Mouse (Mus musculus) kidney, adult 2 months (tissue): ENCODE data around the gene Trip6. TPM values are rescaled to one million over a fixed set of nuclear protein-coding genes. Genes with fewer than 3 reads are reported as not detected.

Experiments
- DNase-seq: peaks from one replicate; pipeline ENCODE4 v3.0.0; 2021
- H3K27ac ChIP-seq: fragments of 200-500 bp; 2 replicates; pipeline ENCODE4 v1.5.1; 2012; ENCODE audit warnings: low read depth, low read length, control low read depth, inconsistent platforms; ENCODE audit not compliant: insufficient read depth
- H3K27me3 ChIP-seq: fragments of 200-500 bp; replicated peaks from 2 replicates; pipeline ENCODE4 v1.6.1; 2012; ENCODE audit warnings: mild to moderate bottlenecking, moderate library complexity, low read length, inconsistent platforms; ENCODE audit not compliant: control insufficient read depth, insufficient read depth
- H3K36me3 ChIP-seq: fragments of 200-500 bp; 2 replicates; pipeline ENCODE4 v1.6.1; 2012; ENCODE audit warnings: mild to moderate bottlenecking, moderate library complexity, low read length, inconsistent platforms; ENCODE audit not compliant: control insufficient read depth, insufficient read depth
- H3K4me1 ChIP-seq: fragments of 200-500 bp; 2 replicates; pipeline ENCODE4 v1.6.1; 2011; ENCODE audit warnings: low read length; ENCODE audit not compliant: control insufficient read depth, insufficient read depth
- H3K4me3 ChIP-seq: fragments of 200-500 bp; 2 replicates; pipeline ENCODE4 v1.5.1; 2011; ENCODE audit warnings: mild to moderate bottlenecking, low read depth, low read length, control low read depth; ENCODE audit not compliant: insufficient read depth
- CTCF ChIP-seq: fragments of 200-500 bp; conservative IDR thresholded peaks from 2 replicates; pipeline ENCODE4 v1.5.1; 2011; ENCODE audit warnings: low read depth, mild to moderate bottlenecking, control low read depth, low read length, moderate library complexity, mixed read lengths; ENCODE audit not compliant: insufficient read depth, insufficient read length
- POLR2A ChIP-seq: fragments of 200-500 bp; IDR thresholded peaks from one replicate; pipeline ENCODE4 v1.6.1; 2011; ENCODE audit warnings: low read depth, low read length, control low read depth
- WGBS: fragments of 180-500 bp; shearing (Covaris S2); methylation state at CpG from one replicate; pipeline ENCODE4 v1.1.7; 2018; 5-methylcytosine and 5-hydroxymethylcytosine counted together
- polyA plus RNA-seq: library from polyadenylated mRNA; depleted of rRNA; stranded (reverse); fragments of >200 nt; gene quantifications from 2 replicates; pipeline ENCODE4 v1.2.3, GENCODE M21; 2012

The Trip6 gene
- polyA plus RNA-seq, 1 experiment: 53.2 TPM

- WGBS: 81% methylated on average over 15 of the region's 15 CpGs
These were observed 22.8 kb downstream of the Trip6 start for GRCm38 (mm10) chr5:137291381-137291926.

DNA sequence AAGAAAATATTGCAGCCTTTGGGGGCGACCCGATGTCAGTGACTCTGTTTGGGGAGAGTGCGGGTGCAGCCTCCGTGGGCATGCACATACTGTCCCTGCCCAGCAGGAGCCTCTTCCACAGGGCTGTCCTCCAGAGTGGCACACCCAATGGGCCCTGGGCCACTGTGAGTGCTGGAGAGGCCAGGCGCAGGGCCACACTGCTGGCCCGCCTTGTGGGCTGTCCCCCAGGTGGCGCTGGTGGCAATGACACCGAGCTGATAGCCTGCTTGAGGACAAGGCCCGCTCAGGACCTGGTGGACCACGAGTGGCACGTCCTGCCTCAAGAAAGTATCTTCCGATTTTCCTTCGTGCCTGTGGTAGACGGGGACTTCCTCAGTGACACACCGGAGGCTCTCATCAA, 23.5 kb downstream of the Trip6 start:
- peak; percentile 69 for TF ChIP-seq CTCF
- no peak for TF ChIP-seq POLR2A
- H3K27ac ChIP-seq: no peak overlapping the region
- peak; percentile 77 for DNase-seq
- WGBS: 26% methylated on average over 15 of the region's 15 CpGs
- no peaks in the 10 kb centered on the region; the same call in 1 of the 2 replicates for H3K4me1 ChIP-seq
- H3K27me3 ChIP-seq: no peaks in the 10 kb centered on the region; the same call in 1 of the 2 replicates
- H3K4me3 ChIP-seq: no peak overlapping the region
- no peaks in the 10 kb centered on the region for H3K36me3 ChIP-seq

More at GRCm38 (mm10) chr5:137291381-137291926, 22.8 kb downstream of the Trip6 start:
- Histone ChIP-seq H3K36me3 (no peaks in the 10 kb centered on the region), H3K4me1 (no peaks in the 10 kb centered on the region; the same call in 1 of the 2 replicates), H3K27me3 (no peaks in the 10 kb centered on the region; the same call in 1 of the 2 replicates), H3K27ac (no peak overlapping the region), H3K4me3 (no peak overlapping the region)
- TF ChIP-seq CTCF (no peak), POLR2A (no peak)
- DNase-seq: no peak

DNA sequence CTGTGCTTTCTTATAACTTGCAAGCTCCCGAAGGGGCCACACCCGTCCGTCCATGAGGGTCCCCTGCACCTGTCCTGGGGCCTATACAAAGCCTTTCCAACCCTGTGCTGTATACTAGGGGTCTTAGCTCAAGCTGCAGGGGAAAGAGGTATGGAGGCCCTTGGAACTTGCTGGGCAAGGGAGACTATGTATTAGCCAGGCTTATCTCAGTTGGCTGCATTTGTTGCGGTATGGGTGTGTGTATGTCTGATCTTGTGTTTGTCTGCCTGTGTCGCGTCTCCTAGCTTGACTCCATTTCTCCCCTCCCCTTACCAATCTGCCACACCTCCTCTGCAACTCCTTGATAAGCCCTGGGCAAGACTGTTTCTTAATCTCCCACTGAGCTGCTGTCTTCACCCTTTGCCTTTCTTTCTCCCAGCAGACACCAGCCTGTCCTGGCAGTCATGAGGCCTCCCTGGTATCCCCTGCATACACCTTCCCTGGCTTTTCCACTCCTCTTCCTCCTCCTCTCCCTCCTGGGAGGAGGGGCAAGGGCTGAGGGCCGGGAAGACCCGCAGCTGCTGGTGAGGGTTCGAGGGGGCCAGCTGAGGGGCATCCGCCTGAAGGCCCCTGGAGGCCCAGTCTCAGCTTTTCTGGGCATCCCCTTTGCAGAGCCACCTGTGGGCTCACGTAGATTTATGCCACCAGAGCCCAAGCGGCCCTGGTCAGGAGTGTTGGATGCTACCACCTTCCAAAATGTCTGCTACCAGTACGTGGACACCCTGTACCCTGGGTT, 24.4 kb downstream of the Trip6 start:
- no peaks in the 10 kb centered on the region; the same call in 1 of the 2 replicates for H3K4me1 ChIP-seq
- no peak for TF ChIP-seq CTCF
- TF ChIP-seq POLR2A: no peak
- H3K36me3 ChIP-seq: no peaks in the 10 kb centered on the region
- H3K4me3 ChIP-seq: no peak overlapping the region
- WGBS: 77% methylated on average over 13 of the region's 13 CpGs
- no peak overlapping the region for H3K27ac ChIP-seq
- H3K27me3 ChIP-seq: no peaks in the 10 kb centered on the region; the same call in 1 of the 2 replicates
- no peak for DNase-seq

DNA sequence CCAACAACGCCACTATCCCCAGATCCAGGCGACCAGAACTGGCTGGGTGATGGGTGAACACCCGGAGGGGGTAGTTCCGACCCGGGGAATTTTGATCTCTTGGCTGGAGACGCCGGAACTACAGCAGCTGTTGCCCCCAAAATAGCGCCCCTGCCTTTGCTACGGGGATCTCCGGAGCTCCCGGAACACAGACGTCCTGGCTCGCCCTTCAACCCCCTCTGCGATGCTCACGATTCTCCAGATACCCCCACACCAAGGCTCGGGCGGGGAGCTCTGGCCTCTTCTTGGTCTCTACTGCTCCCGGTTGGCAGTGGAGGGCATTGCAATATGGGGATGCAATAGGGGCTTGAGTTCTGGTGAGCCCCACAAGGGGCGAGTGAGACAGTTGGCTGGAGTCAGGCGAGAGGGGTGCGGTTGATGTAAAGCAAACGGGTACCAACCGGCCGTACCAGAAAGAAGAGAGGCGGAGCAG, 25.2 kb downstream of the Trip6 start:
- no peak for DNase-seq
- Histone ChIP-seq H3K4me1 (no peaks in the 10 kb centered on the region; the same call in 1 of the 2 replicates), H3K27ac (no peak overlapping the region), H3K27me3 (no peaks in the 10 kb centered on the region; the same call in 1 of the 2 replicates), H3K36me3 (no peaks in the 10 kb centered on the region), H3K4me3 (peak overlapping the region; percentile 33)
- WGBS: 9% methylated on average over 25 of the region's 25 CpGs
- TF ChIP-seq CTCF (no peak; the same call in 1 of the 2 replicates), POLR2A (no peak)

DNA sequence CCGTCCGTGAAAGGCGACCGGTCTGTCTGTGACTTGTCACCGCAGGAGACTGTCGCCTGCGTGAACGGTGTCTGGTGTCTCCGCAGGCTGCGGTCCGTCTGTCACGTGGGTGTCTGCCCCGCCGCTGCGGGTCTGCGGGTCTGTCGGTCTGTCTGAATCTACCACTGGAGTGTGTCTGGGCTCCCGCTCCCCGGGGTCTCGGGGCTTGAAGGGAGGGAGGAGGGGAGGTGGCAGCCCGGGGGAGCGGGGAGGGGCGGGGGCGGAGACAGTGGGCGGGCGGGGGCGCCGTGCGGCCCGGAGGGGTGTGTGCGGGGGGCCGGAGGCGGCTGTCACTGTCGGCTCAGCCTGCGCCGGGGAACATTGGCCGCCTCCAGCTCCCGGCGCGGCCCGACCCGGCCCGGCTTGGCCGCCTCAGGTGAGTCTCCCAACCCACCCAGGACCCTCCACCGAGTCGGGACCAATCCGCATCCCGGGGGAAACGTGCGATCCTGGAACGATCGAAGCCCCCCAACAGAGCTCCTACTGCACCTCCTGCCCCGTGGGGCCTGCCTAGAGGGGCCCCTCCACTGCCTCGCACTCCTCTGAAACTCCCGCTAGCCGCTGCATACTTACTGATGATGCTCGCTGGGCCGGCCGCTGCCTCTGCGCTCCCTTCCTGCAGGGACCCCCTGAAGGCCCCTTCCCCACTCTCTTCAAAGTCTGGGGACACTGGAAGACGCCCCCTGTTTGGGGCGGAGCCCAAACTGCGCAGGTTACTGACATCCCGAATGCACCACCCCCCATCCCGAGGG, 26.1 kb downstream of the Trip6 start:
- Histone ChIP-seq H3K4me1 (no peaks in the 10 kb centered on the region), H3K27me3 (no peaks in the 10 kb centered on the region; the same call in 1 of the 2 replicates), H3K27ac (no peak overlapping the region), H3K4me3 (peak overlapping the region; percentile 37), H3K36me3 (no peaks in the 10 kb centered on the region)
- no peak for TF ChIP-seq POLR2A
- TF ChIP-seq CTCF: no peak
- WGBS: 1% methylated on average over 65 of the region's 65 CpGs
- DNase-seq: no peak

DNA sequence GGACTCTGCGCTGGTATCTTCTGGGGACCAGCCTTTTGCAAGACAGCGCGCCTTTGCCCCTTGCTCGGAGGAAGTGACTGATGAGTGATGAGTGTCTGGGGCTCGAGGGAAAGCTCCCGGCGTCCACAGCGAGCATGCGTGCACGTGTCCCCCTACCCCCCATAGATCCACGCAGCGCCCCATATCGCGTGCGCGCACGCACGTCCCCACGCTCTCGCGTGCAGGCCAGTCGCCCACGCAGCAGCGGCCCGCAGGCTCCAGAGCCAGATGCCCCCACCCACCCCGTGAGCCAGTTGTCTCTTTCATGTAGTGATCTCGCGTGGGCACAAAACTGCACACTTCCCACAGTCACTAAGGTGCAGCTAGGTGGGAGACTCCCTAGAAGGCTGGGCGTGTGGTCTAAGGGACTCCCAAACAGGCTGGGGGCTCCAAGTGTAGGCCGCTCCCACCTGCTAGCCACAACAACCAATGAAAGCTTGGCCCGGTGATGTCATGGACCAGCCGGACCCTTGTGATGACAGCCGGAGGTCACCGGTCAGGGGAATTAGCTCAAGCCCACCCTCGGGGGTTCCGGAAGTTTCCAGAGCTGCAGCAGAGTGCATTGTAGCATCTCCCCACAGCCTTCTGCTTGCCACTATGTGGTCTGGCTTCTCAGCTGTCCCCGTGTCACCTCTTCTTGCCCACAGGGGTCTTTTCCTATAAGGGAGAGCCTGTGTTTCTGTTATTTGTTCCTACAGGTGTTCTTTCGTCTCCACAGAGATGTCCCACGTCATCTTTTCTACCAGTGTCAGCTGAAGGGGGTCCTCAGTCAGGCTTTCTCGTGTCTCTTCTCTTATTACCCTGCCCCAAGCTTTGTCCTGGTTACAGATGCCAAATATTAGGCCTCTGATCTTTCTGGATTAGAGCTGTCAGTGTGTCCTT, 26.9 kb downstream of the Trip6 start, which contains the start of gene Ache:
Gene Ache (plus strand): TSS at position 488 of the 921 bp plus-strand sequence.
- Histone ChIP-seq H3K36me3 (no peaks in the 10 kb centered on the region), H3K4me1 (no peaks in the 10 kb centered on the region), H3K4me3 (peak within 1 kb of the TSS; percentile 37), H3K27me3 (no peaks in the 10 kb centered on the region; the same call in 1 of the 2 replicates), H3K27ac (no peak within 1 kb of the TSS)
- WGBS: 5% methylated on average over 40 of the region's 40 CpGs
- DNase-seq: no peak
- TF ChIP-seq POLR2A: no peak
- no peak for TF ChIP-seq CTCF
